Mouse (Mus musculus) T-helper 1 cell (primary cell): Measurements from ENCODE around the gene Sptlc3.

Experiments
- in situ Hi-C: fragments of 300-600 bp; cut with MboI, MseI; formaldehyde crosslinking; loops from one replicate; pipeline ENCODE4 v1.15.1; 2025; ENCODE audit warnings: high pct_unique_total_duplicates

Sptlc3 gene

GRCm38 (mm10) chr2:139493836-139494235 is at the start of gene Sptlc3:
Gene Sptlc3, plus strand, starts transcription at chr2:139493913.
- in situ Hi-C loops, result no loop called here

GRCm38 (mm10) chr2:139467726-139468125 is 26.0 kb upstream of the Sptlc3 start:
- in situ Hi-C loops, result no loop called here

DNA sequence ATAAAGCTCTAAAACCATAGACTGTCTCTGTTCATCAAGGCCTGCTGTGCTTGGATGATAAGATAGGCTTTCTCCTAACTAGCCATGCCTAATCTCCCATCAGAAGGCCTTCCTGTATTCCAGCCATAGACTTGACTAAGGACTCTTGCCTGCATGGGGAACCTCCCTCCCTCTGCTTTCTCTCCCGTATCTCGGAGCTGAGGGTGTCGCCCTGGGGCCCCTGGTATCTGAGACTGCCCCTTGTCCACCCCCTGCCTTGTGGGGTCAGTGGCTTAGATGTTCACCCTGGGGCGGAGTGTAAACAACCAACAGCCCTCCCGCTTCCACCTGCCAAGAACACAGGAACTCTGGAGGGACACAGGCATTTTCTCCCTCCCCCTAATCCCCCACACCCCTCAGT is 5.0 kb upstream of the Sptlc3 start:
- in situ Hi-C loops, result no loop called here

DNA sequence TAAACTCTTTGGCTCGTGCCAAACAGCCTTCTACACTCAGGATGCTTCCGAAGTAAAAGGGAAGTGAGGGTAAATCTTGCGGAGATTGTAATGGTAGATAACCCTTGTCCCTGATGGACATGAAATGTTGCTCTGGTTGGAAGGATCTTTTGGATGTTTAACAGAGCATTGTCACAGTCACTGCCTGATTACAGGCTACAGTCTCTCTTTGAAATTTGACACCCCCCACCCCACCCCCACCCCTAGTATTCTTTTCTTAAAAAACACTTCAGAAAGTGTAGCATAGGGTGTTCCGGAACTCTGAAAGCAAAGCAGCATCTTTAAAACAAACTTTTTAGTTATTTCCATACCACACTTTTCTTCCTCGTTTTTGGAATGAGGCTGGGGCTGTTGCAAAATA is 916 bp downstream of the Sptlc3 start:
- in situ Hi-C loops, result no loop called here

DNA sequence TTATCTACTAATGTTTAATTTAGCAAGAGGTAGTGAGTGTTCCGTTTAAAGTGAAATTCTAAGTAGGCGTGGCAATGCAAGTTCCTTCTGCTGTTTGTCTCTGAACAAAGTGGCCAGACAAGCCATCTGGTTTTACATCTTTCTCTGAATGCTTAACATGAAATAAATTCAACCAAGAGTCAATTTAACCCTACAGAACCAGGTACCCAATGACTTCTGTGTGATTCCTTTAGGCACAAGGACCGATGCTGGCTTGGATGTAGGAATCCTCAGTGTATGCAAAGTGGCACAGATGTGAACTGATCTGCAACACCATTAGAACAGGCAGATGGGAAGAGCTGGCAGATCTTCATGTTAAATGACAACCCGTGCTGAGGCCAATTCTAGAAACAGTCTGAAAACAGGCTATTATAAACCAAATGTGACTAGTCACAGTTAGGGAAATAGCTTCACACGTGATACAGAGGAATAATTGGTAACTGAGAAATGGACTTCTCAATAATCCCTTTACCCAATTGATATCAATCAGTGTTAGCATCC is 68.3 kb downstream of the Sptlc3 start:
- in situ Hi-C loops, result no loop called here

DNA sequence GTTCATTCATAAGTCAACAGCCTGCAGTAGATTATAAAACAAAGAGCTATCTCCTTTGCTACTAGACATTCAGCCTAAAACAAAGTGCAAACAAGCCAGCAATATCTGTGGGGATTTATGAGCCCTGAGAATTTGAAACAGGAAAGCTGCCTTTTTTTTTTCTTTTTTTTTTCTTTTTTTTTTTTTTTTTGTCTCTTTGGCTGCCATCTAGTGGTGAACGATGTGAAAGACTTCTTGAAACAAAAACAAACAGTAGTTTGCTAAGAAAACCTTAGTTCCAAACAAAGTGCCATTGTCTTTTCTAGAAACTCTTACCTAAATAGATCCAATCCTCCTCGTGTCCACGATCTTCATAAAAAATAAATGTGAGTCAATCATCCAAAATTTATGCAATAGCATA is 85.6 kb downstream of the Sptlc3 start:
- in situ Hi-C loops, result loop anchor here (5.0 kb wide), 1 partner anchor 202 kb away; no protein-coding TSS in a partner anchor

- in situ Hi-C loops, result loop anchor here (5.0 kb wide), 1 partner anchor 140 kb away; no protein-coding TSS in a partner anchor
Observed at GRCm38 (mm10) chr2:139582766-139583165, 89.1 kb downstream of the Sptlc3 start.

GRCm38 (mm10) chr2:139587660-139588200 is 94.0 kb downstream of the Sptlc3 start:
- in situ Hi-C loops, result no loop called here

DNA sequence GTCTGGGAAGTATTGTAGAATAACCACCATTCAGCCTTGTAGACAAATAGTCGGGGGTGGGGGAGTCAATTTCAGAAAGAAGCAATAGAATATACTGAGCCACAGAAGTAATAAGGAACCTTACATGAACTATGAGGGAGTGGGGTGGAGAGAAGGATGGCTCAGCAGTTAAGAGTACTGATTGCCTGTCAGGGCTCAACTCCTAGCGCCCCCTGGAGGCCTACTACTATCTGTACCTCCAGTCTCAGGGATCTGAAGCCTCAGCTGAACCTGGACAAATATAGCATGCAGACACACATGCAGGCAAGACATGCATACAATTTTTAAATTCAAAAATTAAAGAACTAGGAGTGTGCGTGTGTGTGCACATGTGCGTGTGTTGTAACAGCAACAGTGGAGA is 96.2 kb downstream of the Sptlc3 start:
- in situ Hi-C loops, result no loop called here

- in situ Hi-C loops, result no loop called here
Observed at GRCm38 (mm10) chr2:139590888-139591698, 97.4 kb downstream of the Sptlc3 start.

DNA sequence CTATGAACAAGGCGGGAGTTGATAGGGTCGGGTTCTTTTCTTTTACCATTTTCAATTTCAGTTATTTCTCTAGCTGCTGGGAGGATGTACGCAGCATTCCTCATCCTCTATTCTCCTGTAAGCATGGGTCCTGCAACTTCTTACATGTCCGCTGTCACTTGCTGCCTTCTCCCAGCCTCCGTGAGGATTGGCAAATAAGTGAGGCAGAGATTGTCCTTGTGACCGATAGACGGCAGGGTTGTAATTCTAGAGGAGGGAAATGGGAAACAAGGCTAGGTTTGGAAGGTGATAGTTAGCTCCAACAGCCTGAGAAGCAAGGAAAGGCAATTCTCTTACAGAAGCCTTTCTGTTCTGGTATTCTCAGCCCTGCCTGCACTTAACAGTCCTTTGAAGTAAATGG is 98.4 kb downstream of the Sptlc3 start:
- in situ Hi-C loops, result no loop called here

- in situ Hi-C loops, result no loop called here
Observed at GRCm38 (mm10) chr2:139597229-139597628, 103.5 kb downstream of the Sptlc3 start.

GRCm38 (mm10) chr2:139601543-139602194 is 108.0 kb downstream of the Sptlc3 start:
- in situ Hi-C loops, result no loop called here

DNA sequence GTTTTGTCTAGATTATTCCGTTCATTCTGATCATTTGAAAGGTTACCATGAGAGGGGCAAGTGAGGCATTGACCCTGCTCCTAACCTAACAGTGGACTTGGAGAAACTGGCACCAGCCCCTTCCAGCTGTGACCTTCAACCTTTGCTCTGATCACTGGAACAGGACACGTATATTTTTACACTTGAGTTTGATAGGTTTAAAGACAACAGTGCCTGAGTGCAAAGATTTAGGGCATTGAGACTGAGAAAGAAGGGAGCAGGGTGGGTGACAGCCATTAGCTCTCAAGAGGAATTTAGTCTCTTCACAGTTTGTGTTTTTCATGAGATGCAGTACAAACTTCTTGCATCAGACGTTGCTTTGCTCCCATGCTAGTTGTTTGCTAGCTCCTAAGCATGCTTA is 114.5 kb downstream of the Sptlc3 start:
- in situ Hi-C loops, result no loop called here

- in situ Hi-C loops, result no loop called here
Observed at GRCm38 (mm10) chr2:139608810-139609209, 115.1 kb downstream of the Sptlc3 start.

GRCm38 (mm10) chr2:139609231-139609630 is 115.5 kb downstream of the Sptlc3 start:
- in situ Hi-C loops, result no loop called here

GRCm38 (mm10) chr2:139609662-139610291 is 116.1 kb downstream of the Sptlc3 start:
- in situ Hi-C loops, result no loop called here

DNA sequence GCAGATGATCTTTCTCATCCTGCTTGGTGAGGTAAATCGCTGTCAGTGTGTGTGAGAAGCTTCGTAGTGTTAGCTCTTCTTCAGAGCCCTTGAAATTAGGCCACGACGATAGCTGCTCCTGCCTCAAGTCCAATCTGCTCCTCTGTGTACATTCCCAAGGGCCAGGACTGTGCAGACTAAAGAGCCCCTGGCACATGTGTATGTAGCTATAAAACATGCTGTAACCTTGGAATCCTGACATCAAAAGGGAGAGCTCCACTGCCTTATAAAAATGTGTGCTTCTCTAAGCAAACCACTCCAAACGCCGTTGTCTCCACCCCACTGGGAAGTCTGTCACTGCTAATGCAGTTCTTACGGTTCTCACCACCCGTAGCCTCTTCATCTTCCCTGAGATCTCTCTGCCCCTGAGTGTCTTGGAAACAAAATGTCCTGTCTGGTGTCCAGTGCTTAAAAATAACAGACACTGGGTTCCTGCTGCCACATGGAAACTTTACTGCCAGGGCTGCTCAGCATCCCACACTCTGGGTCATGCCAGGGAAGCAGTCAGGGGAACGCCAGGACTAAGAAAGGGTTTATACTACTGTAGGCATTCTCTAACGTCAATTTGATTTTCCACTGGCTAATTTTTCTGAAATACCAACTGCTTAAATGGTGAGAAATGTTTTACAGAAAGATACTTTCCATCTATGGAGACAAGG is 118.8 kb downstream of the Sptlc3 start:
- in situ Hi-C loops, result no loop called here

GRCm38 (mm10) chr2:139626496-139626895 is 132.8 kb downstream of the Sptlc3 start:
- in situ Hi-C loops, result no loop called here

DNA sequence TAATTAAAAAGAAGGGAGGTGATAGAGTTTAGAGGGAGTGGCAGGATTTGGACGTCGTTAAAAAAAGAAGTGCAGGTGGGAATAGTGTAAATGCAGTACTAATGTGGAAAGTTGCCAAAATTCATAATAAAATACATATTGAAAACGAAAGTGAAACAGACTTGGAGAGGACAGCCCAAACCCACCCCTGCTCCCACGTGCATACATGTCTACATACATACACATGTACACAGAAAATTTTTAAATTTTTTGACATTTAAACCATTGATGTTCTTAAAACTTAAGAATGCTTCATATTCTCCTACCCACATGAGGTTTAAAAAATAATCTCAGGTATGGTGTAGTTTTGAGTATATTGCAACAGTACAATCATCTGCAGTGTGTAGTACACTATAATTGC is 135.0 kb downstream of the Sptlc3 start:
- in situ Hi-C loops, result no loop called here

- in situ Hi-C loops, result no loop called here
Observed at GRCm38 (mm10) chr2:139629653-139630052, 135.9 kb downstream of the Sptlc3 start.
